Mouse (Mus musculus) ES-E14 (cell line): ENCODE results near the gene Birc2. TPM values are rescaled to one million over a fixed set of nuclear protein-coding genes. Genes with fewer than 3 reads are reported as not detected.

ENCODE experiments used
- DNase-seq: peaks from one replicate; pipeline ENCODE4 v3.0.0-alpha.2; 2013; ENCODE audit warnings: low read depth, low spot score
- H3K27ac ChIP-seq: 2 replicates; pipeline ENCODE4 v1.5.1; 2012; ENCODE audit warnings: low read depth, mild to moderate bottlenecking, low read length, moderate library complexity, mixed read lengths; ENCODE audit not compliant: poor library complexity, insufficient read depth, severe bottlenecking
- H3K36me3 ChIP-seq: 2 replicates; pipeline ENCODE4 v1.6.1; 2012; ENCODE audit warnings: mild to moderate bottlenecking, low read length, moderate library complexity, mixed read lengths; ENCODE audit not compliant: control insufficient read depth, poor library complexity, insufficient read depth, severe bottlenecking
- H3K4me1 ChIP-seq, 2 experiments: fragments of 150-350 bp in 1 of 2; sonication (generic) in 1 of 2; 2 replicates each; pipeline ENCODE4 v1.6.1; 2012; ENCODE audit warnings: low read length in 2 of 2, mild to moderate bottlenecking in 1 of 2, mixed read lengths in 1 of 2; ENCODE audit not compliant: control insufficient read depth in 2 of 2, insufficient read depth in 2 of 2, poor library complexity in 1 of 2
- H3K4me3 ChIP-seq, 2 experiments: fragments of 150-350 bp in 1 of 2; sonication (generic) in 1 of 2; 2 replicates each; pipeline ENCODE4 v1.5.1; 2012; ENCODE audit warnings: low read length in 2 of 2, low read depth in 1 of 2, mild to moderate bottlenecking in 1 of 2, mixed read lengths in 1 of 2; ENCODE audit not compliant: insufficient read depth in 1 of 2, poor library complexity in 1 of 2, severe bottlenecking in 1 of 2
- H3K9ac ChIP-seq: 2 replicates; pipeline ENCODE4 v1.6.1; 2012; ENCODE audit warnings: low read depth, mild to moderate bottlenecking, low read length, mixed read lengths; ENCODE audit not compliant: poor library complexity, insufficient read depth, severe bottlenecking
- H3K9me3 ChIP-seq: fragments of 150-350 bp; sonication (generic); 2 replicates; pipeline ENCODE4 v1.6.1; 2012; ENCODE audit warnings: low read depth, mild to moderate bottlenecking, low read length; ENCODE audit not compliant: control insufficient read depth, insufficient read depth
- CHD2 ChIP-seq: IDR thresholded peaks from 2 replicates; pipeline ENCODE4 v1.6.1; 2014; ENCODE audit warnings: mild to moderate bottlenecking, low read depth, low read length, inconsistent platforms
- HCFC1 ChIP-seq: IDR thresholded peaks from 2 replicates; pipeline ENCODE4 v1.6.1; 2012; ENCODE audit warnings: low read length, inconsistent platforms, borderline replicate concordance; ENCODE audit not compliant: insufficient read depth
- MAFK ChIP-seq: IDR thresholded peaks from 2 replicates; pipeline ENCODE4 v1.6.1; 2014; ENCODE audit warnings: mild to moderate bottlenecking, low read depth, low read length, inconsistent platforms; ENCODE audit not compliant: insufficient read depth
- ZC3H11A ChIP-seq: IDR thresholded peaks from 2 replicates; pipeline ENCODE4 v1.6.1; 2012; ENCODE audit warnings: low read depth, mild to moderate bottlenecking, inconsistent platforms, low read length, borderline replicate concordance
- ZNF384 ChIP-seq: IDR thresholded peaks from 2 replicates; pipeline ENCODE4 v1.6.1; 2012; ENCODE audit warnings: low read depth, low read length, inconsistent platforms
- in situ Hi-C, 2 experiments: fragments of 600-800 bp; cut with MboI; formaldehyde crosslinking; loops; one replicate each; pipeline ENCODE4 v1.15.1; 2025; ENCODE audit warnings: low sequenced_read_pairs in 2 of 2, inconsistent platforms in 1 of 2; ENCODE audit not compliant: unreplicated experiment in 2 of 2
- total RNA-seq: library from RNA; depleted of rRNA; stranded (reverse); fragments of 300-350 nt; gene quantifications from 2 replicates; pipeline ENCODE4 v1.2.3, GENCODE M21; 2012

The Birc2 gene
- total RNA-seq, 1 experiment, result 30.5 TPM

- in situ Hi-C loops, result loop anchor here (5.0 to 10.0 kb wide), 3 partner anchors 137 to 247 kb away; no protein-coding TSS in a partner anchor
- Histone ChIP-seq H3K9me3 (no peaks in the 10 kb centered on the region), H3K36me3 (no peaks in the 10 kb centered on the region), H3K4me1 (peaks cover 2 to 6% of the 10 kb centered on the region in 2 experiments; a peak in 1 of 4 replicates), H3K27ac (no peak overlapping the region), H3K4me3 (no peak overlapping the region), H3K9ac (no peak overlapping the region)
- no peak for DNase-seq
- TF ChIP-seq CHD2, result no peak
- no peak for TF ChIP-seq ZNF384
Measured at GRCm38 (mm10) chr9:7851841-7852240, 15.0 kb upstream of the Birc2 start.

GRCm38 (mm10) chr9:7848191-7848590, 11.3 kb upstream of the Birc2 start:
- no peak for DNase-seq
- H3K4me1 ChIP-seq, result peaks cover 2 to 9% of the 10 kb centered on the region in 2 experiments; a peak in 1 of 4 replicates
- H3K27ac ChIP-seq, result no peak overlapping the region
- H3K9me3 ChIP-seq, result no peaks in the 10 kb centered on the region
- no peaks in the 10 kb centered on the region for H3K36me3 ChIP-seq
- in situ Hi-C loops, result no loop called here
- H3K4me3 ChIP-seq, result no peak overlapping the region
- H3K9ac ChIP-seq, result no peak overlapping the region
- TF ChIP-seq MAFK, result no peak
- TF ChIP-seq ZNF384, result no peak
- no peak for TF ChIP-seq CHD2
- TF ChIP-seq ZC3H11A, result no peak
- TF ChIP-seq HCFC1, result no peak

GRCm38 (mm10) chr9:7846667-7847199, 9.9 kb upstream of the Birc2 start:
- Histone ChIP-seq H3K4me1 (peaks cover 0 to 6% of the 10 kb centered on the region in 2 experiments; a peak in 1 of 4 replicates), H3K36me3 (no peaks in the 10 kb centered on the region), H3K4me3 (no peak overlapping the region), H3K9ac (no peak overlapping the region), H3K27ac (no peak overlapping the region), H3K9me3 (no peaks in the 10 kb centered on the region)
- no peak for DNase-seq
- TF ChIP-seq ZNF384, result no peak
- no peak for TF ChIP-seq ZC3H11A
- no peak for TF ChIP-seq HCFC1
- in situ Hi-C loops, result no loop called here

- TF ChIP-seq CHD2 (no peak), ZNF384 (no peak), HCFC1 (no peak), MAFK (no peak), ZC3H11A (no peak)
- DNase-seq, result no peak
- in situ Hi-C loops, result no loop called here
- Histone ChIP-seq H3K9me3 (no peaks in the 10 kb centered on the region), H3K4me1 (peaks cover 0 to 6% of the 10 kb centered on the region in 2 experiments; a peak in 1 of 4 replicates), H3K27ac (no peak overlapping the region), H3K4me3 (no peak overlapping the region), H3K36me3 (no peaks in the 10 kb centered on the region), H3K9ac (no peak overlapping the region)
Measured at GRCm38 (mm10) chr9:7845216-7845895, 8.5 kb upstream of the Birc2 start.
